Mouse (Mus musculus): ENCODE results near the gene Olfr202.
"Not testable (repeated sequence)": the region's sequence is repeated elsewhere in the genome, so short reads cannot be mapped to it uniquely, and the experiment has no call there.

- not testable (repeated sequence) for TF ChIP-seq CTCF (IDR thresholded peaks at IDR 0.05); POLR2A (IDR thresholded peaks at IDR 0.05; ENCODE audit: insufficient read depth, low read depth, low read length)
These were observed 17.5 kb downstream of the Olfr202 start for GRCm38 (mm10) chr16:59269097-59269496.

Data from heart, adult 2 months (tissue).